Mouse (Mus musculus): ENCODE data around the gene Olfr16. TPM values are rescaled to one million over a fixed set of nuclear protein-coding genes. Genes with fewer than 3 reads are reported as not detected.

The Olfr16 gene
- polyA plus RNA-seq (2012) = not detected in 2 replicates

DNA sequence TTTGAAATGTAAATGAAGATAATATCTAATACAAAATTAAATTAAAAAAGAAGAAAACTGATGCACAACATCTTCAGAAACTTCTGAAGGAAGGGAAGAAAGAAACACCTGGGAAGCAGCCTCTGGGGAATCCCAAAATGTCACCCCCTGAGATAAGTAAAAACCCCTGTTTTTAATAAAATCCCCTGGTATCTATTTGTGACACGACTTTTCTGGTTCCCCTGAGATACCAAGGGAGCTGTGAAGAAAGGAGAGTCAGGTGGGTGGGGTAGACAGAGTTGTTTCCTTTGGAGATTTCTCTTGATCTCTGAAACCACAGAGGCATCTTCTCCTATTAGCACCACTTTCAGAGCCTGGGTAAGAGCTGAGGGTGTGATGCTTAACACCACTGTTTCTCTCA, at the start of gene Olfr16:
Gene Olfr16, plus strand, starts transcription at position 250 of the 400 bp plus-strand sequence.

Other genes with a start within 250 kb of the Olfr16 start
- gene Apcs, start 55.4 kb upstream of the Olfr16 start, polyA plus RNA-seq (2012) = not detected in 2 replicates
- not detected in 2 replicates for gene Olfr1408, start 187.0 kb downstream of the Olfr16 start, polyA plus RNA-seq (2012)
- not detected in 2 replicates for gene Olfr1406, start 240.2 kb downstream of the Olfr16 start, polyA plus RNA-seq (2012)
- not detected in 2 replicates for gene Olfr218, start 247.4 kb downstream of the Olfr16 start, polyA plus RNA-seq (2012)

All from megakaryocyte-erythroid progenitor cell, adult 5 weeks (primary cell).